Mouse (Mus musculus): ENCODE measurements around the gene Steap1. TPM values are rescaled to one million over a fixed set of nuclear protein-coding genes. Genes with fewer than 3 reads are reported as not detected.
A peak's percentile ranks its signal among the peaks of the same experiment; 100 is the strongest.

Gene Steap1
- 2.6 and 2.9 TPM in 2 replicates for polyA plus RNA-seq (2014; fragmentation: Nextera tagmentation; extraction: Ambion mirVana)

DNA sequence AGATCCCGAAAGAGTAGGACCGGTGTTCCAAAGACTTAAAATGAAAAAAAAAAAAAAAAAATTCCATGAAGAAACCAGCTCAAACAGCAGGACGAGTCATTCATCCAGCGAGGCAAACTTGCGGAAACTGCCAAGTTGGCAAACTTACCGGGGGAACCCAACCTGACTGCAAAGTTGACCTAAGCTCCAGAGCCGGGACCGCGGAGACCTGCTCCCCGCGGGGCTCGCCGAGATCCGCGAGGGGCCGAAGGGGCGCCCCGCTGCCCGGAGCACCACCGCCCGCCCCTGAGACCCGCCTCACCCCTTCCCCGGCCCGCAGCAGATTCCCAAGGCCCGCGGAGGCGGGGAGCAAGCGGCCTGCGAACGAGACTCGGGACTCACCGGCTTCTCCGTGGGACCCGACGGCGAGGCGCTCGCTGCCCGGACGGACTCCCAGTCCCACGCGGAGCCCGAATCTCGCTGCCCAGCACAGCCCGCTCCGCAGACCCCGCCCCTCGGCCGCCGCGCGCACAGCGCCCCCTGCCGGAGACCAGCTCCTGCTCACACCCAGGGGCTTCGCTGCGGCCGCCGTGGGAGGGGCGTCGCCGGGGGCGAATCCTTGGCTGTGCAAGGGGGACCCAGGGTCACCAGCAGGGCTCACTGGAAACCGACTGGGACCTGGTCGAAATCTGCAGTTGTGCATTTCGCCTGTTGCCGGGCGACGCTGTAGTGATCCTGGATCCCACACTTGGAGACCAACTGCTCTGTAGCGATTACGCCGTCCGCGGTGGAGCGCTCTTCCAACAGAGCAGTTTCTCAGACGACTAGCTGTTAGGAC is at the start of gene Steap1:
Gene Steap1 (minus strand): TSS at position 461 of the 817 bp plus-strand sequence.
- WGBS = under 1% methylated on average over 60 of the region's 75 CpGs
- peak within 1 kb of the TSS; percentile 47 for H3K4me3 ChIP-seq (ENCODE audit: low read depth, low read length)
- DNase-seq (ENCODE audit: low spot score) (peak; percentile 78), ATAC-seq (peak; percentile 95)
- no peaks in the 10 kb centered on the region for H3K9me3 ChIP-seq (replicated peaks; ENCODE audit: control insufficient read depth, low read length)
- H3K4me1 ChIP-seq (ENCODE audit: control insufficient read depth, insufficient read depth, low read length) = 0 out of 2 replicates have a peak, but pooled peaks cover 2% of the 10 kb centered on the region
- no peaks in the 10 kb centered on the region for H3K36me3 ChIP-seq (ENCODE audit: control insufficient read depth, insufficient read depth, low read length)
- H3K4me2 ChIP-seq (ENCODE audit: low read length) = peak within 1 kb of the TSS; percentile 90
- H3K27ac ChIP-seq (ENCODE audit: low read depth, low read length) = no peak within 1 kb of the TSS
- peak within 1 kb of the TSS; percentile 58 for H3K9ac ChIP-seq (ENCODE audit: low read length)
- H3K27me3 ChIP-seq (replicated peaks; ENCODE audit: control insufficient read depth, insufficient read depth, low read length) = 0 out of 2 replicates have a peak, but pooled peaks cover 8% of the 10 kb centered on the region

DNA sequence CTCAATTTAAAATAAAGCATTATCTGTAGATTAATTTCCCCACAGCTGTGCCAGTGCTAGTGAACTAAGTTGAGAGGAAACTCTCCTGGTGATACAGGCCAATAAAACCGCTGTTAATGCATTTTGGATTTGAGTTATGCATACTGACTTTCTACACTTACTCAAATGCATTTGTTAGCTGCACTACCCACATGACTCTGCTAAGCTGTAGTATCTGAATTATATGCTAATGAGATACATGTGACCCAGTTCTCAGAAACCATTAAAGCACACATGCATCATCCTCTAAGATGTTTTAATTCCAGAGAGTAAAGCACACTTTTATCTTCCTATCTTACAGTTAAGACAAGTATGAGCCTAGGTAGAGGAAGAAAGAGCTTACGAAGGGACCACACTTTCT is 38.0 kb upstream of the Steap1 start:
- no peak for ATAC-seq
- H3K27ac ChIP-seq (ENCODE audit: low read depth, low read length) = no peak overlapping the region
- no peak overlapping the region for H3K9ac ChIP-seq (ENCODE audit: low read length)
- H3K4me1 ChIP-seq (ENCODE audit: control insufficient read depth, insufficient read depth, low read length) = no peaks in the 10 kb centered on the region
- H3K36me3 ChIP-seq (ENCODE audit: control insufficient read depth, insufficient read depth, low read length) = no peaks in the 10 kb centered on the region
- WGBS = 95% methylated on average over 2 of the region's 2 CpGs
- DNase-seq (ENCODE audit: low spot score) = no peak
- no peaks in the 10 kb centered on the region for H3K27me3 ChIP-seq (replicated peaks; ENCODE audit: control insufficient read depth, insufficient read depth, low read length)
- no peak overlapping the region for H3K4me2 ChIP-seq (ENCODE audit: low read length)
- H3K4me3 ChIP-seq (ENCODE audit: low read depth, low read length) = no peak overlapping the region
- no peaks in the 10 kb centered on the region for H3K9me3 ChIP-seq (replicated peaks; ENCODE audit: control insufficient read depth, low read length)

DNA sequence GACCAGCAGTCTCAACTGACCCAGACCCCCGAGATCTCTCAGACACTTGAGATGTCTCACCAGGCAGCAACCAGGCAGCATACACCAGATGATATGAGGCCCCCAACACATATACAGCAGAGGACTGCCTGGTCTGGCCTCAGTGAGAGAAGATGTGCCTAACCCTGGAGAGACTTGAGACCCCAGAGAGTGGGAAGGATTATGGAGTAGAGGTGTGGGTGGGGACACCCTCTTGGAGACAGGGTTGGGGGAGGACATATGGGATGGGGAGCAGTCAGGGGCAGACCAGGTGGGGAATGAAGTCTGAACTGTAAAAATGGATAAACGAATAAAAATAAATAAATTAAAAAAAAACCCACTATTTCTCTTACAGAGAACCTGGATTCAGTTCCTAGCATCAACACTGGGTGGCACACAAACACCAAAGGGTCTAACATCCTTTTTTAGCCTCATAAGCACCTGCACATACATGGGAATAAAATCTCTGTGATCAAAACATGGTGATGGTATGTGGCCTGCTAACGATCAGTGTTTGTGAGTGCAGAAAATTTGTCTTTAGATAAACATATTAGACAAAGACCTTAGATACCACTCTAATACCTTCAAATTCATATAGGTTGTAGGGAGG is 7.4 kb upstream of the Steap1 start:
- ATAC-seq = no peak
- no peak overlapping the region for H3K27ac ChIP-seq (ENCODE audit: low read depth, low read length)
- H3K36me3 ChIP-seq (ENCODE audit: control insufficient read depth, insufficient read depth, low read length) = no peaks in the 10 kb centered on the region
- H3K27me3 ChIP-seq (replicated peaks; ENCODE audit: control insufficient read depth, insufficient read depth, low read length) = no peaks in the 10 kb centered on the region
- H3K4me3 ChIP-seq (ENCODE audit: low read depth, low read length) = no peak overlapping the region
- H3K4me1 ChIP-seq (ENCODE audit: control insufficient read depth, insufficient read depth, low read length) = no peaks in the 10 kb centered on the region
- H3K9ac ChIP-seq (ENCODE audit: low read length) = no peak overlapping the region
- no peaks in the 10 kb centered on the region for H3K9me3 ChIP-seq (replicated peaks; ENCODE audit: control insufficient read depth, low read length)
- DNase-seq (ENCODE audit: low spot score) = peak; percentile 48
- WGBS = 68% methylated on average over 3 of the region's 3 CpGs
- H3K4me2 ChIP-seq (ENCODE audit: low read length) = no peak overlapping the region

DNA sequence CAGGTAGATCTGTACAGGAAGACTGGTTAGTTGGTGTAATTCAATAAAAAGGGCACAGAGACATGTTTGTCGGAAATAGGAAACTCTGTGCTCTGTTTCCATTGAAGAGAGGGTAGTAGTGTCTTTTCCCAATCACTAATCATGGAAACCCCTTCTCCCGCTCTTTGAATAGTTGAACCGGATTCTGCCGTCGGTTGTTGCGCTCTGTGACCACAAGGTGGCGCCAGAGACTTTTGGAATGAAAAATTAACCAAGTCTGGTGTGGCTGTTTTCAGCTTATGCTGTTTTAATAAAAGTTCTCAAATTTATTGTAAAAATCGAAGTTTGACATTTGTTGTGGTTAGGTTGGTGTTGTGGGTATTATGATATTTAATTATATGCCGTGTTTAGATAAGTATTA is 5.9 kb upstream of the Steap1 start:
- H3K36me3 ChIP-seq (ENCODE audit: control insufficient read depth, insufficient read depth, low read length) = no peaks in the 10 kb centered on the region
- no peak overlapping the region for H3K9ac ChIP-seq (ENCODE audit: low read length)
- DNase-seq (ENCODE audit: low spot score) (peak; percentile 79), ATAC-seq (peak; percentile 52)
- 2% methylated on average over 9 of the region's 9 CpGs for WGBS
- no peak overlapping the region for H3K27ac ChIP-seq (ENCODE audit: low read depth, low read length)
- no peak overlapping the region for H3K4me2 ChIP-seq (ENCODE audit: low read length)
- no peaks in the 10 kb centered on the region for H3K27me3 ChIP-seq (replicated peaks; ENCODE audit: control insufficient read depth, insufficient read depth, low read length)
- H3K4me1 ChIP-seq (ENCODE audit: control insufficient read depth, insufficient read depth, low read length) = no peaks in the 10 kb centered on the region
- H3K9me3 ChIP-seq (replicated peaks; ENCODE audit: control insufficient read depth, low read length) = no peaks in the 10 kb centered on the region
- no peak overlapping the region for H3K4me3 ChIP-seq (ENCODE audit: low read depth, low read length)

DNA sequence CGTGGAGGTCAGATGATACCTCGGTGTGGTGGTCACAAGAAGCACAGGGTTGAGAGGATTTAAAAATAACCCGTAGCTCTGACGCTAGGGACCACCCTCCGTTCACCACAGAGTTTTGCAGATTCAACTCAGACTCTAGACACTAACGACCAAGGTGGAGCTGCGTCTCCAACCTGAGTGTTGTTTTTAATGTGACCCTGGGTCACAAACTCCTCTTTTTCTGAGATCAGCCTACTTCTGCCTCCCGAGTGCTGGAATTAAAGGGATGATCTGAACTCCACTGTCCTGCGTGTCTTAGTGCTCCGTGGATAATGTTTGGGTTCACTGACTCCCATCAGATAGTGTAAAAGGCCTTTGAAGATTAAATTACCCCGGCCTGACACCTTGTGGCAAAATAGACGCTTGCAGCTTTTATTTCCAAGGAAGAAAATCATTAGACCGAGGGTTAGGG is 671 bp upstream of the Steap1 start:
- WGBS = under 1% methylated on average over 13 of the region's 13 CpGs
- DNase-seq (ENCODE audit: low spot score) (peak; percentile 81), ATAC-seq (peak; percentile 68)
- no peaks in the 10 kb centered on the region for H3K9me3 ChIP-seq (replicated peaks; ENCODE audit: control insufficient read depth, low read length)
- H3K4me1 ChIP-seq (ENCODE audit: control insufficient read depth, insufficient read depth, low read length) = 0 out of 2 replicates have a peak, but pooled peaks cover 2% of the 10 kb centered on the region
- H3K27me3 ChIP-seq (replicated peaks; ENCODE audit: control insufficient read depth, insufficient read depth, low read length) = 0 out of 2 replicates have a peak, but pooled peaks cover 8% of the 10 kb centered on the region
- peak overlapping the region; percentile 58 for H3K9ac ChIP-seq (ENCODE audit: low read length)
- peak overlapping the region; percentile 90 for H3K4me2 ChIP-seq (ENCODE audit: low read length)
- H3K27ac ChIP-seq (ENCODE audit: low read depth, low read length) = no peak overlapping the region
- no peaks in the 10 kb centered on the region for H3K36me3 ChIP-seq (ENCODE audit: control insufficient read depth, insufficient read depth, low read length)
- peak overlapping the region; percentile 47 for H3K4me3 ChIP-seq (ENCODE audit: low read depth, low read length)

DNA sequence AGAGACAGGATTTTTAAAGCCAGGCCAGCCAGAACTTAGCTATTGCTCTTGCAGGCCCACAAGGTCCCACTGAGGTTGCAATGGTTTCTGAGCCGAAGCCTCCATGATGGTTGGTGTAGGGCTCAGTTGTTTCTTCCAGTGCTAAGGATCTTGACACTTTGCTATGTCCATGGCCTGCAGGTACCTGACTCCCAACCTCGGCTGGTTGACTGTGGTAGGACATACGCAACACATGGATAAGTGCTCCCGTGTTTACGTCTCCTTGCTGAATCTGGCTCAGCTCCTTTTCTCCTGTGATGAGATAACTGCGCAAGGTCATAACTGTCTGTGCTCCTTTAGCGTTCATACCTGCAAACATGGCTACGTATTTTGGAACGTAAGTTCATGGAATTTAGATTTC is 14.7 kb downstream of the Steap1 start:
- Histone ChIP-seq H3K36me3 (ENCODE audit: control insufficient read depth, insufficient read depth, low read length) (no peaks in the 10 kb centered on the region), H3K27me3 (replicated peaks; ENCODE audit: control insufficient read depth, insufficient read depth, low read length) (no peaks in the 10 kb centered on the region), H3K27ac (ENCODE audit: low read depth, low read length) (no peak overlapping the region), H3K9ac (ENCODE audit: low read length) (no peak overlapping the region), H3K4me2 (ENCODE audit: low read length) (no peak overlapping the region), H3K4me3 (ENCODE audit: low read depth, low read length) (no peak overlapping the region), H3K9me3 (replicated peaks; ENCODE audit: control insufficient read depth, low read length) (no peaks in the 10 kb centered on the region), H3K4me1 (ENCODE audit: control insufficient read depth, insufficient read depth, low read length) (no peaks in the 10 kb centered on the region)
- WGBS = 95% methylated on average over 9 of the region's 9 CpGs
- no peak for DNase-seq (ENCODE audit: low spot score)
- no peak for ATAC-seq

DNA sequence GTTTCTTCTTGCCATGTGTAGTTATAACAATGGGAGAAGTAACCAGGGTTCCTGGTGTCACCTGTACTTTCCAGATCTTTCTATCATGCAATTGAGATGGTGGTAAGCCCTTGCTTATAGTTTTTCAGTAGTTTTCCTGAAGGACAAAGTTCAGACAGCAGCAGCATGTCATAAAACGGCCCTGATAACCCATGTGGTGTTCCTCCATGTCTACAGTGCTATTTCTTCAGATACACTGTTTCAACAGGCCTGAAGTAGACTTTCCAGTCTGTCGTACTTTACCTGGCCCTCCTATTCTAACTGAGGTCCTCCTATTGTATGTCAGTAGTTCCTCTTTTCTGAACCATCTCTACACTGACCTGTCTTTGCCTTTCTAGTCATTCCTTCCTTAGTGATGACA is 16.3 kb downstream of the Steap1 start:
- Histone ChIP-seq H3K27ac (ENCODE audit: low read depth, low read length) (no peak overlapping the region), H3K4me1 (ENCODE audit: control insufficient read depth, insufficient read depth, low read length) (no peaks in the 10 kb centered on the region), H3K4me3 (ENCODE audit: low read depth, low read length) (no peak overlapping the region), H3K36me3 (ENCODE audit: control insufficient read depth, insufficient read depth, low read length) (no peaks in the 10 kb centered on the region), H3K4me2 (ENCODE audit: low read length) (no peak overlapping the region), H3K27me3 (replicated peaks; ENCODE audit: control insufficient read depth, insufficient read depth, low read length) (no peaks in the 10 kb centered on the region), H3K9me3 (replicated peaks; ENCODE audit: control insufficient read depth, low read length) (no peaks in the 10 kb centered on the region), H3K9ac (ENCODE audit: low read length) (no peak overlapping the region)
- WGBS = 81% methylated on average over 2 of the region's 2 CpGs
- ATAC-seq = no peak
- no peak for DNase-seq (ENCODE audit: low spot score)

DNA sequence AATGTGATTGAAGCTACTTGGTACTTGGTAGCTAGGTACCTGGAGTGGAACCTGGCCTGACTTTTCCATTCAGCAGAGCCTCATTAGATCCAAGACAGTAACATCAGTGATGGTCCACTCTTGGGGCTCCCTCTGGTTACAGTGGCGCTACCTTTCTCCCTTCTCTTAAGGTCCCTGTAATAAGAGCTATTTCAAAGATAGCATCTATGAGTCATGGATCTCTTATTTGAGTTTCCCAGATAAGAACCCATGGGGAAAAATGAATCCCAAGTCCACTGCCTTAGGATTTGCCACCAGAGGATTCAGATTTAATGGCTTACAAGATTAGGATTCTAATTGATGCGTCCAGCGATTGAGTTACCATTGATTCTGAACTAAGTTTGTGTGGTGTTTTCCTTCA is 16.9 kb downstream of the Steap1 start:
- 95% methylated on average over 3 of the region's 3 CpGs for WGBS

DNA sequence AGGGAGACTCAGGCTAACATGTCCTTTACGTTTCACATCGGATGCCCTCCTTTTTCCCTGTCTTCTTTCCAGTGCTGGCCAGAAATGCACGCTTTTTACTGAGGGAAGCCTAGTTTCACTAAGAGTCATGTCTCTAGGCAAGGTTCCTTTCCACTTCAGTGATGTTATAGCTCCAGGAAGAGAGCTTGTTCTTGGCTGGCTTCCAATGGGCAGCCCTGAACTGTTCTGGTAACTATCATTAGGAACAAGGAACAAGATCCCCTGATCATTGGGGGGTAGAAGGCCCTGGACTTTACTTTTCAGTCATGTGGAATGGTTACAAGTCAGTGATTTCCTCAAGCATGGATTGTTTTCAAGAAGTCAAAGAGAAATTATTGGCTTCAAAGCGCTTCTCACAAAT is 19.2 kb downstream of the Steap1 start:
- H3K4me3 ChIP-seq (ENCODE audit: low read depth, low read length) = no peak overlapping the region
- no peaks in the 10 kb centered on the region for H3K9me3 ChIP-seq (replicated peaks; ENCODE audit: control insufficient read depth, low read length)
- H3K4me1 ChIP-seq (ENCODE audit: control insufficient read depth, insufficient read depth, low read length) = no peaks in the 10 kb centered on the region
- H3K9ac ChIP-seq (ENCODE audit: low read length) = no peak overlapping the region
- no peak for DNase-seq (ENCODE audit: low spot score)
- H3K27me3 ChIP-seq (replicated peaks; ENCODE audit: control insufficient read depth, insufficient read depth, low read length) = no peaks in the 10 kb centered on the region
- 86% methylated on average over 4 of the region's 4 CpGs for WGBS
- no peak overlapping the region for H3K4me2 ChIP-seq (ENCODE audit: low read length)
- no peaks in the 10 kb centered on the region for H3K36me3 ChIP-seq (ENCODE audit: control insufficient read depth, insufficient read depth, low read length)
- no peak overlapping the region for H3K27ac ChIP-seq (ENCODE audit: low read depth, low read length)
- no peak for ATAC-seq

More for the DNA sequence above, 16.9 kb downstream of the Steap1 start:
- H3K4me3 ChIP-seq (ENCODE audit: low read depth, low read length) = no peak overlapping the region
- no peaks in the 10 kb centered on the region for H3K9me3 ChIP-seq (replicated peaks; ENCODE audit: control insufficient read depth, low read length)
- no peaks in the 10 kb centered on the region for H3K36me3 ChIP-seq (ENCODE audit: control insufficient read depth, insufficient read depth, low read length)
- ATAC-seq = no peak
- DNase-seq (ENCODE audit: low spot score) = no peak
- no peaks in the 10 kb centered on the region for H3K4me1 ChIP-seq (ENCODE audit: control insufficient read depth, insufficient read depth, low read length)
- H3K27ac ChIP-seq (ENCODE audit: low read depth, low read length) = no peak overlapping the region
- H3K9ac ChIP-seq (ENCODE audit: low read length) = no peak overlapping the region
- no peak overlapping the region for H3K4me2 ChIP-seq (ENCODE audit: low read length)
- H3K27me3 ChIP-seq (replicated peaks; ENCODE audit: control insufficient read depth, insufficient read depth, low read length) = no peaks in the 10 kb centered on the region
